Mouse (Mus musculus): Measurements from ENCODE around the gene Rmi1. TPM values are rescaled to one million over a fixed set of nuclear protein-coding genes. Genes with fewer than 3 reads are reported as not detected.
"Not testable (repeated sequence)": the region's sequence is repeated elsewhere in the genome, so short reads cannot be mapped to it uniquely, and the experiment has no call there.

The Rmi1 gene
- polyA plus RNA-seq, 1 experiment: 16.8 TPM

DNA sequence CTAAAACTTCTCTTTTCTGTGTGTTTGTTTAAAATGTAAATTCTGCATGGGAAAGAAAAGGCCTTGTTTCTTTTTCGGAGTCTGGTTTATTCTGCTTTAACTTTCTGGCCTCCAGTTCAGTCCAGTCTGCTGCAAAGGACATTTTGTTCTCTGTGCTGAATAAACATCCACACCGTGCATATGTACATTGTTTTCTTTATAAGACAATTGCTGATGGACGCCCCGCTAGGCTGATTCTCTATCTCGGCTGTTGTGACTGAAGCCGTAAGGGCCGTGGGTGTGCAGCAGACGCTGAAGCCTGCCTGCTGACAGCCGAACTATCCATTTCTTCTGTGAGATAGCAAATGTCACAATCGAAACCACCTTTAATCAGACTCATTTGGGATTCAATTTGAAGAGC is 54.5 kb downstream of the Rmi1 start:
- no peaks in the 10 kb centered on the region; the same call in 1 of the 2 replicates for H3K27me3 ChIP-seq (ENCODE audit: control insufficient read depth, insufficient read depth, low read length)
- H3K4me1 ChIP-seq (ENCODE audit: control insufficient read depth, insufficient read depth, low read length): no peaks in the 10 kb centered on the region
- 56% methylated on average over 10 of the region's 10 CpGs for WGBS
- TF ChIP-seq CTCF (IDR thresholded peaks at IDR 0.05; ENCODE audit: borderline replicate concordance, insufficient read depth, low read depth, low read length) (no peak), POLR2A (IDR thresholded peaks at IDR 0.05; ENCODE audit: borderline replicate concordance, insufficient read depth, low read length) (no peak)
- H3K27ac ChIP-seq (ENCODE audit: insufficient read depth, low read length): no peak overlapping the region
- DNase-seq: no peak
- no peak overlapping the region for H3K4me3 ChIP-seq (replicated peaks; ENCODE audit: insufficient read depth, low read depth, low read length)

DNA sequence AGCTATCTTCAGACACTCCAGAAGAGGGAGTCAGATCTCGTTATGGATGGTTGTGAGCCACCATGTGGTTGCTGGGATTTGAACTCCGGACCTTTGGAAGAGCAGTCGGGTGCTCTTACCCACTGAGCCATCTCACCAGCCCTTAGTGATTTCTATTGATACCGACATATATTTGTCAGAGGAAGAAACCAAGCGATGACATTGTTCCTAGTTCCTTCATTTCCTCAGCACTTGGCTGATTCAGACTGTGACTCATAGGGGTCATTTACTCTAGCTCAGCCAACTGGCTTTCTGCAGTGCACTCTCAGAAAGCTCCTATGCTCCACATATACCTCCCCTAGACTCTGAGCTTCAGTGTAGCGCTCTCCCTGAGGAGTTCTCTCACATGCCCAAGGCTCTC is 56.8 kb downstream of the Rmi1 start:
- 92% methylated on average over 6 of the region's 6 CpGs for WGBS
- H3K27ac ChIP-seq (ENCODE audit: insufficient read depth, low read length); DNase-seq; H3K4me3 ChIP-seq (replicated peaks; ENCODE audit: insufficient read depth, low read depth, low read length); H3K4me1 ChIP-seq (ENCODE audit: control insufficient read depth, insufficient read depth, low read length); H3K27me3 ChIP-seq (ENCODE audit: control insufficient read depth, insufficient read depth, low read length): not testable (repeated sequence)

Other genes with a start within 250 kb of the Rmi1 start
- 35.5 and 39.6 TPM in 2 replicates for gene Idnk, start 244.6 kb upstream of the Rmi1 start, polyA plus RNA-seq (2012; rRNA removed)
- gene Ubqln1, start 186.6 kb upstream of the Rmi1 start, polyA plus RNA-seq (2012; rRNA removed): 147 and 154 TPM in 2 replicates
- gene Gkap1, start 126.5 kb upstream of the Rmi1 start, polyA plus RNA-seq (2012; rRNA removed): 27.9 and 30.0 TPM in 2 replicates
- gene Kif27, start 43.1 kb upstream of the Rmi1 start, polyA plus RNA-seq (2012; rRNA removed): 0.47 and 0.59 TPM in 2 replicates
- 8.5 and 9.8 TPM in 2 replicates for gene 2210016F16Rik, start 17.0 kb upstream of the Rmi1 start, polyA plus RNA-seq (2012; rRNA removed)
- gene Hnrnpk, start 1.1 kb downstream of the Rmi1 start, polyA plus RNA-seq (2012; rRNA removed): 385 and 442 TPM in 2 replicates
- 0.05 and 0.25 TPM in 2 replicates for gene Slc28a3, start 208.6 kb downstream of the Rmi1 start, polyA plus RNA-seq (2012; rRNA removed)

Measured in cerebellum, adult 2 months (tissue).